Mouse (Mus musculus): ENCODE results near the gene Tubb4b. TPM values are rescaled to one million over a fixed set of nuclear protein-coding genes. Genes with fewer than 3 reads are reported as not detected.

The Tubb4b gene
- total and polyA plus RNA-seq, 3 experiments: 356 to 592 (median 520) TPM

DNA sequence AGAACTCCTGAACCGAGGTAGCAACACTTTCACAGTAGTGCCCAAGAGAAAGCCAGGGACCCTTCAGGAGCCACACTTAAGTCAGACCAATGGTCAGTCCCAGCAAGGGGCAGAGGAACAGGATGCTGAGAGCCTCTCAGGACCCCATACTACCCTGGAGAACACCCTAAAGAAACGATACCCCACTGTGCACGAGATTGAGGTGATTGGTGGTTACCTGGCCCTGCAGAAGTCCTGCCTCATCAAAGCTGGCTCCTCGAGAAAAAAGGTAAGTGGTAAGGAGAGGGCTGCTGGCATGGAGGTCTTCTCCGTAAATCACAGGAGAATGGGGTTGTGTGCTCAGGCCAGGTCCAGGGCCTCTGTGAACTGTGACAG lies 39.8 kb upstream of the Tubb4b start:
- peak overlapping the region; percentile 48 for H3K4me2 ChIP-seq (ENCODE audit: insufficient read depth, low read depth, poor library complexity, severe bottlenecking)
- H3K4me3 ChIP-seq (replicated peaks in 1 of 3; ENCODE audit: low read depth in 2 of 3, low read length in 2 of 3, poor library complexity in 1 of 3): peak overlapping the region; percentile 16 to 86 (median 80)
- in situ Hi-C loops (cut with MboI; ENCODE audit: low pct_ligation_motif_present, low pct_unique_long_range_greater_than_20kb, low sequenced_read_pairs) (no loop called here), dilution Hi-C loops (cut with MboI; ENCODE audit: extremely low pct_ligation_motif_present, extremely low pct_unique_long_range_greater_than_20kb, low sequenced_read_pairs) (no loop called here)
- no peak overlapping the region for H3K27ac ChIP-seq (ENCODE audit: insufficient read depth, low read depth)
- peaks cover 5% of the 10 kb centered on the region; the same call in 1 of the 2 replicates for H3K79me2 ChIP-seq (replicated peaks; ENCODE audit: control insufficient read depth, extremely low read depth, insufficient read depth, poor library complexity, severe bottlenecking)
- H3K4me1 ChIP-seq (ENCODE audit: control insufficient read depth in 1 of 2, insufficient read depth in 2 of 2): peaks cover 23 to 63% of the 10 kb centered on the region in 2 experiments
- H3K27me3 ChIP-seq (replicated peaks): no peaks in the 10 kb centered on the region
- H3K9me3 ChIP-seq (replicated peaks; ENCODE audit: low read length): no peaks in the 10 kb centered on the region
- TF ChIP-seq ZKSCAN1 (IDR thresholded peaks at IDR 0.05; ENCODE audit: borderline replicate concordance, low read depth, low read length) (no peak), ELF1 (IDR thresholded peaks at IDR 0.05; ENCODE audit: low read depth, low read length) (no peak), CTCF (conservative IDR thresholded peaks at IDR 0.05 in 1 of 2, IDR thresholded peaks at IDR 0.05 in 1 of 2; ENCODE audit: low read depth in 2 of 2, low read length in 2 of 2) (no peak), HCFC1 (IDR thresholded peaks at IDR 0.05; ENCODE audit: low read depth, low read length) (no peak), MYC (IDR thresholded peaks at IDR 0.05; ENCODE audit: low read depth, low read length) (no peak), POLR2A (IDR thresholded peaks at IDR 0.05; ENCODE audit: low read depth, low read length) (no peak), USF2 (conservative IDR thresholded peaks at IDR 0.05; ENCODE audit: low read depth, low read length) (no peak), SMC3 (IDR thresholded peaks at IDR 0.05; ENCODE audit: low read depth, low read length) (no peak)
- H3K36me3 ChIP-seq (replicated peaks in 1 of 2; ENCODE audit: control insufficient read depth in 1 of 2, insufficient read depth in 1 of 2, low read length in 1 of 2): peaks cover 5 to 22% of the 10 kb centered on the region in 2 experiments
- no peak for DNase-seq (ENCODE audit: extremely low read depth)
- no peak overlapping the region for H3K9ac ChIP-seq (ENCODE audit: insufficient read depth, low read depth)

- dilution Hi-C loops (cut with MboI; ENCODE audit: extremely low pct_ligation_motif_present, extremely low pct_unique_long_range_greater_than_20kb, low sequenced_read_pairs) (no loop called here), in situ Hi-C loops (cut with MboI; ENCODE audit: low pct_ligation_motif_present, low pct_unique_long_range_greater_than_20kb, low sequenced_read_pairs) (no loop called here)
- Histone ChIP-seq H3K79me2 (replicated peaks; ENCODE audit: control insufficient read depth, extremely low read depth, insufficient read depth, poor library complexity, severe bottlenecking) (peaks cover 5% of the 10 kb centered on the region; the same call in 1 of the 2 replicates), H3K27me3 (replicated peaks) (no peaks in the 10 kb centered on the region), H3K27ac (ENCODE audit: insufficient read depth, low read depth) (no peak overlapping the region), H3K9ac (ENCODE audit: insufficient read depth, low read depth) (peak overlapping the region; percentile 72; the same call in 1 of the 2 replicates), H3K4me3 (replicated peaks in 1 of 3; ENCODE audit: low read depth in 2 of 3, low read length in 2 of 3, poor library complexity in 1 of 3) (peak overlapping the region; percentile 80 to 86 (median 83)), H3K4me1 (ENCODE audit: control insufficient read depth in 1 of 2, insufficient read depth in 2 of 2) (peaks cover 23 to 60% of the 10 kb centered on the region in 2 experiments), H3K9me3 (replicated peaks; ENCODE audit: low read length) (no peaks in the 10 kb centered on the region), H3K36me3 (replicated peaks in 1 of 2; ENCODE audit: control insufficient read depth in 1 of 2, insufficient read depth in 1 of 2, low read length in 1 of 2) (peaks cover 0 to 16% of the 10 kb centered on the region in 2 experiments), H3K4me2 (ENCODE audit: insufficient read depth, low read depth, poor library complexity, severe bottlenecking) (peak overlapping the region; percentile 48)
- TF ChIP-seq ZKSCAN1 (IDR thresholded peaks at IDR 0.05; ENCODE audit: borderline replicate concordance, low read depth, low read length) (no peak), TCF12 (IDR thresholded peaks at IDR 0.05; ENCODE audit: low read depth, low read length) (no peak), NRF1 (IDR thresholded peaks at IDR 0.05; ENCODE audit: low read depth, low read length) (no peak), POLR2AphosphoS2 (IDR thresholded peaks at IDR 0.05; ENCODE audit: low read depth, low read length) (no peak)
- no peak for DNase-seq (ENCODE audit: extremely low read depth)
These were observed 39.3 kb upstream of the Tubb4b start for GRCm38 (mm10) chr2:25263623-25264285.

All from CH12.LX (cell line).